Mouse (Mus musculus): Measurements from ENCODE around the gene Helz. TPM values are rescaled to one million over a fixed set of nuclear protein-coding genes. Genes with fewer than 3 reads are reported as not detected.
"Not testable (repeated sequence)": the region's sequence is repeated elsewhere in the genome, so short reads cannot be mapped to it uniquely, and the experiment has no call there.

The Helz gene
- total RNA-seq, 4 experiments from 2014 or later: 17.3 to 21.4 (median 17.9) TPM

- DNase-seq (ENCODE audit: low spot score in 2 of 2): no peak
These were observed 946 bp upstream of the Helz start for GRCm38 (mm10) chr11:107546667-107547301.

GRCm38 (mm10) chr11:107548204-107548975, 660 bp downstream of the Helz start:
- DNase-seq (ENCODE audit: low spot score in 2 of 2): no peak

- no peak for DNase-seq (ENCODE audit: low spot score in 2 of 2)
These were observed 12.1 kb downstream of the Helz start for GRCm38 (mm10) chr11:107559874-107560273.

- DNase-seq (ENCODE audit: low spot score in 2 of 2): no peak
These were observed 19.7 kb downstream of the Helz start for GRCm38 (mm10) chr11:107567431-107567830.

- DNase-seq (ENCODE audit: low spot score in 2 of 2): no peak
These were observed 20.8 kb downstream of the Helz start for GRCm38 (mm10) chr11:107568466-107568995.

GRCm38 (mm10) chr11:107570891-107571290, 23.2 kb downstream of the Helz start:
- not testable (repeated sequence) for DNase-seq (ENCODE audit: low spot score in 2 of 2)

GRCm38 (mm10) chr11:107571318-107571717, 23.6 kb downstream of the Helz start:
- DNase-seq (ENCODE audit: low spot score in 2 of 2): no peak

- no peak for DNase-seq (ENCODE audit: low spot score in 2 of 2)
These were observed 24.8 kb downstream of the Helz start for GRCm38 (mm10) chr11:107572551-107572950.

GRCm38 (mm10) chr11:107573061-107573692, 25.4 kb downstream of the Helz start:
- no peak for DNase-seq (ENCODE audit: low spot score in 2 of 2)

- DNase-seq (ENCODE audit: low spot score in 2 of 2): no peak
These were observed 26.1 kb downstream of the Helz start for GRCm38 (mm10) chr11:107573847-107574246.

GRCm38 (mm10) chr11:107574811-107575705, 27.3 kb downstream of the Helz start:
- DNase-seq (ENCODE audit: low spot score in 2 of 2): no peak

- no peak for DNase-seq (ENCODE audit: low spot score in 2 of 2)
These were observed 28.5 kb downstream of the Helz start for GRCm38 (mm10) chr11:107576186-107576585.

GRCm38 (mm10) chr11:107577400-107577799, 29.7 kb downstream of the Helz start:
- no peak for DNase-seq (ENCODE audit: low spot score in 2 of 2)

GRCm38 (mm10) chr11:107578226-107578625, 30.5 kb downstream of the Helz start:
- DNase-seq (ENCODE audit: low spot score in 2 of 2): no peak

GRCm38 (mm10) chr11:107580786-107581185, 33.1 kb downstream of the Helz start:
- no peak for DNase-seq (ENCODE audit: low spot score in 2 of 2)

GRCm38 (mm10) chr11:107584660-107585451, 37.1 kb downstream of the Helz start:
- no peak for DNase-seq (ENCODE audit: low spot score in 2 of 2)

- not testable (repeated sequence) for DNase-seq (ENCODE audit: low spot score in 2 of 2)
These were observed 38.4 kb downstream of the Helz start for GRCm38 (mm10) chr11:107586129-107586528.

GRCm38 (mm10) chr11:107587141-107587540, 39.4 kb downstream of the Helz start:
- DNase-seq (ENCODE audit: low spot score in 2 of 2): no peak

GRCm38 (mm10) chr11:107592575-107592974, 44.8 kb downstream of the Helz start:
- no peak for DNase-seq (ENCODE audit: low spot score in 2 of 2)

GRCm38 (mm10) chr11:107597381-107597780, 49.7 kb downstream of the Helz start:
- no peak for DNase-seq (ENCODE audit: low spot score in 2 of 2)

Data from gastrocnemius, adult 8-10 months (tissue).